Mouse (Mus musculus): ENCODE results near the gene Palm2.
"Not testable (repeated sequence)": the region's sequence is repeated elsewhere in the genome, so short reads cannot be mapped to it uniquely, and the experiment has no call there.

Palm2 gene

GRCm38 (mm10) chr4:57433941-57434704 is at the start of gene Palm2:
TSS of gene Palm2 (plus strand) at chr4:57434247.
- DNase-seq: peak; percentile 78

- DNase-seq: no peak
Observed at GRCm38 (mm10) chr4:57384355-57384754, 49.7 kb upstream of the Palm2 start.

GRCm38 (mm10) chr4:57391103-57391502 is 42.9 kb upstream of the Palm2 start:
- no peak for DNase-seq

- no peak for DNase-seq
Observed at GRCm38 (mm10) chr4:57396414-57396813, 37.6 kb upstream of the Palm2 start.

- not testable (repeated sequence) for DNase-seq
Observed at GRCm38 (mm10) chr4:57412385-57412784, 21.7 kb upstream of the Palm2 start.

GRCm38 (mm10) chr4:57413016-57413415 is 21.0 kb upstream of the Palm2 start:
- DNase-seq: no peak

- DNase-seq: not testable (repeated sequence)
Observed at GRCm38 (mm10) chr4:57413670-57414069, 20.4 kb upstream of the Palm2 start.

- DNase-seq: no peak
Observed at GRCm38 (mm10) chr4:57424011-57424410, 10.0 kb upstream of the Palm2 start.

- peak; percentile 16 for DNase-seq
Observed at GRCm38 (mm10) chr4:57428317-57428716, 5.7 kb upstream of the Palm2 start.

GRCm38 (mm10) chr4:57434705-57435360 is 786 bp downstream of the Palm2 start:
- peak; percentile 25 for DNase-seq

GRCm38 (mm10) chr4:57436286-57436685 is 2.2 kb downstream of the Palm2 start:
- DNase-seq: no peak

- no peak for DNase-seq
Observed at GRCm38 (mm10) chr4:57446082-57446481, 12.0 kb downstream of the Palm2 start.

GRCm38 (mm10) chr4:57446854-57447444 is 12.9 kb downstream of the Palm2 start:
- no peak for DNase-seq

GRCm38 (mm10) chr4:57451896-57452295 is 17.8 kb downstream of the Palm2 start:
- peak; percentile 32 for DNase-seq

GRCm38 (mm10) chr4:57452661-57453060 is 18.6 kb downstream of the Palm2 start:
- DNase-seq: no peak

GRCm38 (mm10) chr4:57462378-57462777 is 28.3 kb downstream of the Palm2 start:
- no peak for DNase-seq

GRCm38 (mm10) chr4:57482435-57482834 is 48.4 kb downstream of the Palm2 start:
- no peak for DNase-seq

- DNase-seq: no peak
Observed at GRCm38 (mm10) chr4:57486392-57486791, 52.3 kb downstream of the Palm2 start.

GRCm38 (mm10) chr4:57489887-57490286 is 55.8 kb downstream of the Palm2 start:
- DNase-seq: no peak

GRCm38 (mm10) chr4:57504792-57505191 is 70.7 kb downstream of the Palm2 start:
- no peak for DNase-seq

GRCm38 (mm10) chr4:57510576-57510975 is 76.5 kb downstream of the Palm2 start:
- no peak for DNase-seq

- DNase-seq: no peak
Observed at GRCm38 (mm10) chr4:57511734-57512133, 77.7 kb downstream of the Palm2 start.

- no peak for DNase-seq
Observed at GRCm38 (mm10) chr4:57513241-57513933, 79.3 kb downstream of the Palm2 start.

Measured in cerebellum, adult 11-12 months (tissue).